Mouse (Mus musculus): Measurements from ENCODE around the gene Polr3h.

Gene Polr3h

DNA sequence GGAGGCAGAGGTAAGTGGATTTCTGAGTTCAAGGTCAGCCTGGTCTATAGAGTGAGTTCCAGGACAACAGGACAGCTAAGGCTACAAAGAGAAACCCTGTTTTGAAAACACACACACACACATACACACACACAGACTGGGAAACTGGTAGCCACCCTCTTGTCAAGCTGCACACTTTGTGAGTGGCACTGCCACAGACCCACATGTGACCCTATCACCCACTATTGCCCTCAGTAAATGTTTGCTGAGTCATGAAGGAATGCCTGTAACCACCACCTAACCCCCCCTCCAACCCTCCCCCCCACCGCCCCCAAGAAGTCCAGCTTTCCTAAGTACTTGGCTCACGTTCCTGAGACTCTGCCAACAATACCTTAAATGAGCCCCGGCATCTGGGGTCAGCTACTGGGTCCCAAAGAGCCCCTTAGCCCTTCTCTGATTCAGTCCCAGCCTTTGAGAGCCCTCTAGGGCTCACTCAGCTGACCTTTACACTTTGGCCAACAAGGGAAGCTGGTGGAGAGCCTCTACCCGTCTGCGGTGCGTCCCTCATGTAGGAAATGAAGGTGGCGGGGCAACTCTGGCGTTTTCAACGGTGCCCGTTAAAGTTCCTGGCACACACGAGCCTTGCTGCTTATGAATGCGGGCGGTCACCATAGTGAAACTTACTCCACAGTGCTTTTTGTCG, 87.3 kb downstream of the Polr3h start:
- peak; percentile 48 for DNase-seq
